Mouse (Mus musculus): Measurements from ENCODE around the gene Rnf144b. TPM values are rescaled to one million over a fixed set of nuclear protein-coding genes. Genes with fewer than 3 reads are reported as not detected.

Gene Rnf144b
- polyA plus RNA-seq, 1 experiment: 0.17 TPM

GRCm38 (mm10) chr13:47106580-47106888, 15.9 kb upstream of the Rnf144b start:
- no peak for TF ChIP-seq POLR2AphosphoS2 (IDR thresholded peaks at IDR 0.05; ENCODE audit: insufficient read length, low read depth)
- TF ChIP-seq SRF (IDR thresholded peaks at IDR 0.05; ENCODE audit: control insufficient read depth, insufficient read length, low read depth): no peak
- TF ChIP-seq USF1 (IDR thresholded peaks at IDR 0.05; ENCODE audit: low read depth): no peak
- no peak for TF ChIP-seq MAX (IDR thresholded peaks at IDR 0.05; ENCODE audit: low read depth)
- no peak for TF ChIP-seq REST (IDR thresholded peaks at IDR 0.05; ENCODE audit: insufficient read depth, insufficient read length)
- no peak for TF ChIP-seq TCF3 (IDR thresholded peaks at IDR 0.05; ENCODE audit: insufficient read length, low read depth)
- H3K79me2 ChIP-seq (ENCODE audit: control insufficient read depth, insufficient read depth): peaks cover 41% of the 10 kb centered on the region
- H3ac ChIP-seq (ENCODE audit: control insufficient read depth, insufficient read length): peak overlapping the region; percentile 74
- H3K4me2 ChIP-seq (ENCODE audit: low read depth): peak overlapping the region; percentile 95
- peaks cover 5% of the 10 kb centered on the region for H3K36me3 ChIP-seq (ENCODE audit: control insufficient read depth, insufficient read depth)
- H3K4me3 ChIP-seq: peak overlapping the region; percentile 57
- H3K27me3 ChIP-seq (ENCODE audit: control insufficient read depth, insufficient read depth, insufficient read length): no peaks in the 10 kb centered on the region

GRCm38 (mm10) chr13:47109239-47109638, 13.2 kb upstream of the Rnf144b start:
- H3K79me2 ChIP-seq (ENCODE audit: control insufficient read depth, insufficient read depth): peaks cover 14% of the 10 kb centered on the region
- H3K27me3 ChIP-seq (ENCODE audit: control insufficient read depth, insufficient read depth, insufficient read length): no peaks in the 10 kb centered on the region
- no peak overlapping the region for H3K4me2 ChIP-seq (ENCODE audit: low read depth)
- TF ChIP-seq REST (IDR thresholded peaks at IDR 0.05; ENCODE audit: insufficient read depth, insufficient read length): no peak
- TF ChIP-seq MAX (IDR thresholded peaks at IDR 0.05; ENCODE audit: low read depth): no peak
- TF ChIP-seq MYOD1 (IDR thresholded peaks at IDR 0.05; ENCODE audit: control insufficient read depth in 1 of 3, insufficient read length in 2 of 3, low read depth in 2 of 3): no peak
- no peak for TF ChIP-seq SRF (IDR thresholded peaks at IDR 0.05; ENCODE audit: control insufficient read depth, insufficient read length, low read depth)
- no peak overlapping the region for H3K4me3 ChIP-seq
- no peaks in the 10 kb centered on the region for H3K36me3 ChIP-seq (ENCODE audit: control insufficient read depth, insufficient read depth)
- no peak overlapping the region for H3ac ChIP-seq (ENCODE audit: control insufficient read depth, insufficient read length)

GRCm38 (mm10) chr13:47111185-47111584, 11.3 kb upstream of the Rnf144b start:
- no peaks in the 10 kb centered on the region for H3K79me2 ChIP-seq (ENCODE audit: control insufficient read depth, insufficient read depth)

GRCm38 (mm10) chr13:47112056-47112455, 10.4 kb upstream of the Rnf144b start:
- peak overlapping the region; percentile 39 for H3K4me2 ChIP-seq (ENCODE audit: low read depth)
- H3K4me3 ChIP-seq: no peak overlapping the region
- no peak for TF ChIP-seq CEBPB (IDR thresholded peaks at IDR 0.05; ENCODE audit: insufficient read depth, poor library complexity, severe bottlenecking)
- TF ChIP-seq TCF12 (IDR thresholded peaks at IDR 0.05; ENCODE audit: insufficient read depth, poor library complexity, severe bottlenecking): no peak
- TF ChIP-seq MYOD1 (IDR thresholded peaks at IDR 0.05; ENCODE audit: control insufficient read depth in 1 of 3, insufficient read length in 2 of 3, low read depth in 2 of 3): no peak
- no peak for TF ChIP-seq USF1 (IDR thresholded peaks at IDR 0.05; ENCODE audit: low read depth)
- no peak for TF ChIP-seq REST (IDR thresholded peaks at IDR 0.05; ENCODE audit: insufficient read depth, insufficient read length)
- no peak for TF ChIP-seq POLR2A (IDR thresholded peaks at IDR 0.05; ENCODE audit: insufficient read length, low read depth)
- no peak for TF ChIP-seq SRF (IDR thresholded peaks at IDR 0.05; ENCODE audit: control insufficient read depth, insufficient read length, low read depth)
- no peak for TF ChIP-seq TCF3 (IDR thresholded peaks at IDR 0.05; ENCODE audit: insufficient read length, low read depth)
- no peak for TF ChIP-seq MAX (IDR thresholded peaks at IDR 0.05; ENCODE audit: low read depth)

More at GRCm38 (mm10) chr13:47111185-47111584, 11.3 kb upstream of the Rnf144b start:
- Histone ChIP-seq H3K4me3 (no peak overlapping the region), H3K27me3 (ENCODE audit: control insufficient read depth, insufficient read depth, insufficient read length) (no peaks in the 10 kb centered on the region), H3K36me3 (ENCODE audit: control insufficient read depth, insufficient read depth) (no peaks in the 10 kb centered on the region), H3K4me2 (ENCODE audit: low read depth) (peak overlapping the region; percentile 15), H3ac (ENCODE audit: control insufficient read depth, insufficient read length) (no peak overlapping the region)
- no peak for TF ChIP-seq USF1 (IDR thresholded peaks at IDR 0.05; ENCODE audit: low read depth)
- no peak for TF ChIP-seq TCF12 (IDR thresholded peaks at IDR 0.05; ENCODE audit: insufficient read depth, poor library complexity, severe bottlenecking)
- TF ChIP-seq POLR2AphosphoS2 (IDR thresholded peaks at IDR 0.05; ENCODE audit: insufficient read length, low read depth): no peak
- no peak for TF ChIP-seq MYOD1 (IDR thresholded peaks at IDR 0.05; ENCODE audit: control insufficient read depth in 1 of 3, insufficient read length in 2 of 3, low read depth in 2 of 3)
- no peak for TF ChIP-seq TCF3 (IDR thresholded peaks at IDR 0.05; ENCODE audit: insufficient read length, low read depth)
- no peak for TF ChIP-seq SRF (IDR thresholded peaks at IDR 0.05; ENCODE audit: control insufficient read depth, insufficient read length, low read depth)
- no peak for TF ChIP-seq MAX (IDR thresholded peaks at IDR 0.05; ENCODE audit: low read depth)
- no peak for TF ChIP-seq CEBPB (IDR thresholded peaks at IDR 0.05; ENCODE audit: insufficient read depth, poor library complexity, severe bottlenecking)
- no peak for TF ChIP-seq E2F4 (IDR thresholded peaks at IDR 0.05; ENCODE audit: insufficient read depth)

GRCm38 (mm10) chr13:47112924-47113323, 9.5 kb upstream of the Rnf144b start:
- H3K4me3 ChIP-seq: no peak overlapping the region
- H3K27me3 ChIP-seq (ENCODE audit: control insufficient read depth, insufficient read depth, insufficient read length): no peaks in the 10 kb centered on the region
- TF ChIP-seq POLR2A (IDR thresholded peaks at IDR 0.05; ENCODE audit: insufficient read length, low read depth) (no peak), MYOG (IDR thresholded peaks at IDR 0.05; ENCODE audit: control insufficient read depth in 1 of 3, insufficient read depth in 1 of 3, insufficient read length in 2 of 3, low read depth in 2 of 3) (no peak), SRF (IDR thresholded peaks at IDR 0.05; ENCODE audit: control insufficient read depth, insufficient read length, low read depth) (no peak), E2F4 (IDR thresholded peaks at IDR 0.05; ENCODE audit: insufficient read depth) (no peak), POLR2AphosphoS2 (IDR thresholded peaks at IDR 0.05; ENCODE audit: insufficient read length, low read depth) (no peak), TCF3 (IDR thresholded peaks at IDR 0.05; ENCODE audit: insufficient read length, low read depth) (no peak), MYOD1 (IDR thresholded peaks at IDR 0.05; ENCODE audit: control insufficient read depth in 1 of 3, insufficient read length in 2 of 3, low read depth in 2 of 3) (no peak), MAX (IDR thresholded peaks at IDR 0.05; ENCODE audit: low read depth) (no peak), REST (IDR thresholded peaks at IDR 0.05; ENCODE audit: insufficient read depth, insufficient read length) (no peak), TCF12 (IDR thresholded peaks at IDR 0.05; ENCODE audit: insufficient read depth, poor library complexity, severe bottlenecking) (no peak), CEBPB (IDR thresholded peaks at IDR 0.05; ENCODE audit: insufficient read depth, poor library complexity, severe bottlenecking) (no peak), USF1 (IDR thresholded peaks at IDR 0.05; ENCODE audit: low read depth) (no peak)
- H3K79me2 ChIP-seq (ENCODE audit: control insufficient read depth, insufficient read depth): no peaks in the 10 kb centered on the region
- H3ac ChIP-seq (ENCODE audit: control insufficient read depth, insufficient read length): no peak overlapping the region
- no peaks in the 10 kb centered on the region for H3K36me3 ChIP-seq (ENCODE audit: control insufficient read depth, insufficient read depth)
- H3K4me2 ChIP-seq (ENCODE audit: low read depth): peak overlapping the region; percentile 7

More at GRCm38 (mm10) chr13:47112056-47112455, 10.4 kb upstream of the Rnf144b start:
- Histone ChIP-seq H3K27me3 (ENCODE audit: control insufficient read depth, insufficient read depth, insufficient read length) (no peaks in the 10 kb centered on the region), H3ac (ENCODE audit: control insufficient read depth, insufficient read length) (no peak overlapping the region), H3K79me2 (ENCODE audit: control insufficient read depth, insufficient read depth) (no peaks in the 10 kb centered on the region), H3K36me3 (ENCODE audit: control insufficient read depth, insufficient read depth) (no peaks in the 10 kb centered on the region)
